8 mouse cellular contexts compared by ENCODE assay signal in genomic region chr7:45706721-45707241, GRCm38 (mm10). TPM values are rescaled to one million over a fixed set of nuclear protein-coding genes. Genes with fewer than 3 reads are reported as not detected.
A peak's percentile ranks its signal among the peaks of the same experiment; 100 is the strongest.
DNase-seq lines count a peak whose midpoint lies in the region; ATAC-seq and TF ChIP-seq lines count a peak whose summit lies in the region.

No protein-coding gene starts in this region.

- DNase-seq in 416B (ENCODE audit: low read depth): peak; percentile 93
- DNase-seq in adrenal gland, postnatal 25 days: peak; percentile 93
- peak; percentile 93 for DNase-seq in kidney, postnatal 14 days
- peak; percentile 90 for DNase-seq in liver, postnatal 0 days
- peak; percentile 89 for DNase-seq in testis, postnatal 14 days (ENCODE audit: low spot score)

- H3K4me3 ChIP-seq in embryonic fibroblast, embryonic 13.5 days (ENCODE audit: insufficient read depth, low read length): peak overlapping the region; percentile 61
- H3K4me3 ChIP-seq in heart, embryonic 14.5 days (ENCODE audit: control insufficient read depth in 1 of 2, insufficient read depth in 1 of 2, low read depth in 1 of 2, low read length in 2 of 2): peak overlapping the region; percentile 66 to 74
- peak overlapping the region; percentile 66 for H3K4me3 ChIP-seq in liver, postnatal 0 days (ENCODE audit: low read depth, low read length)
- peak overlapping the region; percentile 52 for H3K4me3 ChIP-seq in neural tube, embryonic 15.5 days (replicated peaks)

- H3K27ac ChIP-seq in embryonic fibroblast, embryonic 13.5 days (ENCODE audit: insufficient read depth, low read length): peak overlapping the region; percentile 93
- H3K27ac ChIP-seq in heart, embryonic 14.5 days (replicated peaks in 1 of 2; ENCODE audit: control insufficient read depth in 1 of 2, insufficient read depth in 1 of 2, low read depth in 2 of 2, low read length in 2 of 2): peak overlapping the region; percentile 70 to 93
- peak overlapping the region; percentile 85 for H3K27ac ChIP-seq in liver, postnatal 0 days (ENCODE audit: low read depth)
- H3K27ac ChIP-seq in neural tube, embryonic 15.5 days (replicated peaks): peak overlapping the region; percentile 77

- peak overlapping the region; percentile 93 for H3K9ac ChIP-seq in heart, embryonic 14.5 days (ENCODE audit: low read length)
- peak overlapping the region; percentile 77 for H3K9ac ChIP-seq in liver, postnatal 0 days (replicated peaks)
- H3K9ac ChIP-seq in neural tube, embryonic 15.5 days (replicated peaks): peak overlapping the region; percentile 67

- H3K4me2 ChIP-seq in heart, embryonic 14.5 days (ENCODE audit: low read length): peak overlapping the region; percentile 96
- peak overlapping the region; percentile 99 for H3K4me2 ChIP-seq in liver, postnatal 0 days (ENCODE audit: low read depth, low read length)
- peak overlapping the region; percentile 91 for H3K4me2 ChIP-seq in neural tube, embryonic 15.5 days

- peak; percentile 20 for TF ChIP-seq POLR2A in embryonic fibroblast, embryonic 13.5 days (IDR thresholded peaks at IDR 0.05; ENCODE audit: low read depth, low read length)

- under 1% methylated on average over 45 of the region's 45 CpGs for WGBS in heart, embryonic 14.5 days
- 1% methylated on average over 40 of the region's 45 CpGs for WGBS in liver, postnatal 0 days (ENCODE audit: insufficient replicate concordance)
- WGBS in neural tube, embryonic 15.5 days: 1% methylated on average over 44 of the region's 45 CpGs

- no peaks in the 10 kb centered on the region for H3K27me3 ChIP-seq in heart, embryonic 14.5 days (ENCODE audit: control insufficient read depth, insufficient read depth, low read length)
- no peaks in the 10 kb centered on the region for H3K27me3 ChIP-seq in liver, postnatal 0 days (ENCODE audit: insufficient read depth, low read length)
- no peaks in the 10 kb centered on the region for H3K27me3 ChIP-seq in neural tube, embryonic 15.5 days (replicated peaks)

- no peak for TF ChIP-seq EP300 in liver, postnatal 0 days (IDR thresholded peaks at IDR 0.05; ENCODE audit: low read depth)

- 0 out of 2 replicates have a peak, but pooled peaks have one; percentile 4 for ATAC-seq in heart, embryonic 14.5 days (ENCODE audit: insufficient number of reproducible peaks, insufficient read depth, low FRiP score, low read depth)
- peak; percentile 20 for ATAC-seq in liver, postnatal 0 days
- no peak for ATAC-seq in neural tube, embryonic 15.5 days (ENCODE audit: low FRiP score)

- no peaks in the 10 kb centered on the region for H3K9me3 ChIP-seq in heart, embryonic 14.5 days (ENCODE audit: control insufficient read depth, low read length)
- H3K9me3 ChIP-seq in liver, postnatal 0 days (ENCODE audit: low read length): no peaks in the 10 kb centered on the region
- H3K9me3 ChIP-seq in neural tube, embryonic 15.5 days (replicated peaks): no peaks in the 10 kb centered on the region

- H3K36me3 ChIP-seq in heart, embryonic 14.5 days (ENCODE audit: control insufficient read depth, insufficient read depth, low read length): peaks cover 23% of the 10 kb centered on the region
- peaks cover 19% of the 10 kb centered on the region for H3K36me3 ChIP-seq in liver, postnatal 0 days (replicated peaks; ENCODE audit: insufficient read depth, low read length)
- peaks cover 22% of the 10 kb centered on the region for H3K36me3 ChIP-seq in neural tube, embryonic 15.5 days

- peaks cover 8% of the 10 kb centered on the region for H3K4me1 ChIP-seq in embryonic fibroblast, embryonic 13.5 days (ENCODE audit: control insufficient read depth, insufficient read depth, low read length)
- peaks cover 21 to 41% of the 10 kb centered on the region in 2 experiments for H3K4me1 ChIP-seq in heart, embryonic 14.5 days (ENCODE audit: control insufficient read depth in 2 of 2, insufficient read depth in 2 of 2, low read length in 2 of 2)
- peaks cover 50% of the 10 kb centered on the region for H3K4me1 ChIP-seq in liver, postnatal 0 days (ENCODE audit: insufficient read depth)
- peaks cover 77% of the 10 kb centered on the region for H3K4me1 ChIP-seq in neural tube, embryonic 15.5 days

- TF ChIP-seq CTCF in embryonic fibroblast, embryonic 13.5 days (IDR thresholded peaks at IDR 0.05; ENCODE audit: borderline replicate concordance, insufficient read depth, low read length): no peak
- TF ChIP-seq CTCF in liver, postnatal 0 days (IDR thresholded peaks at IDR 0.05; ENCODE audit: low read depth): 0 out of 2 replicates have a peak, but pooled peaks have one; percentile 16

RNA-seq across cellular contexts. Expression of gene Dbp, which starts 1.9 kb away (rescaled TPM):
- 282 and 444 TPM in 2 replicates for total RNA-seq in adrenal gland, postnatal 25 days (2021)
- 15.9 and 17.0 TPM in 2 replicates for polyA plus RNA-seq in embryonic fibroblast, embryonic 13.5 days (2011; ENCODE audit: insufficient read length, low read depth, missing spikeins)
- polyA plus RNA-seq in heart, embryonic 14.5 days (2014; fragmentation: Nextera tagmentation; extraction: Ambion mirVana): 4.5 and 7.3 TPM in 2 replicates
- 3.6 and 5.2 TPM in 2 replicates for polyA plus RNA-seq in liver, postnatal 0 days (2015; fragmentation: Nextera tagmentation; extraction: Ambion mirVana)
- 3.3 and 3.9 TPM in 2 replicates for polyA plus RNA-seq in neural tube, embryonic 15.5 days (2015; fragmentation: Nextera tagmentation; extraction: Ambion mirVana)

RNA-seq across cellular contexts. Expression of gene Car11, which starts 7.1 kb away (rescaled TPM):
- 15.7 and 15.8 TPM in 2 replicates for total RNA-seq in adrenal gland, postnatal 25 days (2021)
- polyA plus RNA-seq in embryonic fibroblast, embryonic 13.5 days (2011; ENCODE audit: insufficient read length, low read depth, missing spikeins): 6.6 and 6.8 TPM in 2 replicates
- 6.8 and 8.0 TPM in 2 replicates for polyA plus RNA-seq in heart, embryonic 14.5 days (2014; fragmentation: Nextera tagmentation; extraction: Ambion mirVana)
- polyA plus RNA-seq in liver, postnatal 0 days (2015; fragmentation: Nextera tagmentation; extraction: Ambion mirVana): 0.14 and 0.15 TPM in 2 replicates
- polyA plus RNA-seq in neural tube, embryonic 15.5 days (2015; fragmentation: Nextera tagmentation; extraction: Ambion mirVana): 57.0 and 71.4 TPM in 2 replicates

RNA-seq across cellular contexts. Expression of gene Rpl18, which starts 8.5 kb away (rescaled TPM):
- 964 and 1,249 TPM in 2 replicates for total RNA-seq in adrenal gland, postnatal 25 days (2021)
- polyA plus RNA-seq in embryonic fibroblast, embryonic 13.5 days (2011; ENCODE audit: insufficient read length, low read depth, missing spikeins): 1,118 and 1,143 TPM in 2 replicates
- polyA plus RNA-seq in heart, embryonic 14.5 days (2014; fragmentation: Nextera tagmentation; extraction: Ambion mirVana): 666 and 743 TPM in 2 replicates
- polyA plus RNA-seq in liver, postnatal 0 days (2015; fragmentation: Nextera tagmentation; extraction: Ambion mirVana): 494 and 510 TPM in 2 replicates
- 573 and 682 TPM in 2 replicates for polyA plus RNA-seq in neural tube, embryonic 15.5 days (2015; fragmentation: Nextera tagmentation; extraction: Ambion mirVana)

RNA-seq across cellular contexts. Expression of gene Sphk2, which starts 11.0 kb away (rescaled TPM):
- total RNA-seq in adrenal gland, postnatal 25 days (2021): 38.2 and 42.0 TPM in 2 replicates
- polyA plus RNA-seq in embryonic fibroblast, embryonic 13.5 days (2011; ENCODE audit: insufficient read length, low read depth, missing spikeins): 19.0 and 19.1 TPM in 2 replicates
- polyA plus RNA-seq in heart, embryonic 14.5 days (2014; fragmentation: Nextera tagmentation; extraction: Ambion mirVana): 11.9 and 12.5 TPM in 2 replicates
- 15.5 and 17.3 TPM in 2 replicates for polyA plus RNA-seq in liver, postnatal 0 days (2015; fragmentation: Nextera tagmentation; extraction: Ambion mirVana)
- 23.0 and 25.7 TPM in 2 replicates for polyA plus RNA-seq in neural tube, embryonic 15.5 days (2015; fragmentation: Nextera tagmentation; extraction: Ambion mirVana)

RNA-seq across cellular contexts. Expression of gene Sec1, which starts 12.6 kb away (rescaled TPM):
- 0.39 TPM in 1 of 2 replicates, not detected in the other for total RNA-seq in adrenal gland, postnatal 25 days (2021)
- polyA plus RNA-seq in embryonic fibroblast, embryonic 13.5 days (2011; ENCODE audit: insufficient read length, low read depth, missing spikeins): 0.21 TPM in 1 of 2 replicates, not detected in the other
- 0.28 and 0.41 TPM in 2 replicates for polyA plus RNA-seq in heart, embryonic 14.5 days (2014; fragmentation: Nextera tagmentation; extraction: Ambion mirVana)
- polyA plus RNA-seq in liver, postnatal 0 days (2015; fragmentation: Nextera tagmentation; extraction: Ambion mirVana): 0.04 TPM in 1 of 2 replicates, not detected in the other
- 0.47 and 0.77 TPM in 2 replicates for polyA plus RNA-seq in neural tube, embryonic 15.5 days (2015; fragmentation: Nextera tagmentation; extraction: Ambion mirVana)
